Mouse (Mus musculus) kidney, embryonic 14.5 days (tissue): ENCODE data around the gene Pcp4. TPM values are rescaled to one million over a fixed set of nuclear protein-coding genes. Genes with fewer than 3 reads are reported as not detected.
"Not testable (repeated sequence)": the region's sequence is repeated elsewhere in the genome, so short reads cannot be mapped to it uniquely, and the experiment has no call there.

ENCODE experiments used
- ATAC-seq: fragments of 200-750 bp; cut with Nextera tagmentation; 2 replicates; pipeline ENCODE4 v1.8.0; 2017; ENCODE audit warnings: moderate number of reproducible peaks, mild to moderate bottlenecking, moderate TSS enrichment, moderate library complexity; ENCODE audit not compliant: low FRiP score, low TSS enrichment
- H3K27ac ChIP-seq: fragments of 300-500 bp; sonication (generic); 2 replicates; pipeline ENCODE4 v1.5.1; 2014; ENCODE audit warnings: low read depth, mild to moderate bottlenecking, low read length, moderate library complexity, mixed read lengths
- H3K27me3 ChIP-seq: fragments of 300-500 bp; sonication (generic); 2 replicates; pipeline ENCODE4 v1.6.1; 2014; ENCODE audit warnings: mild to moderate bottlenecking, low read length; ENCODE audit not compliant: control insufficient read depth, insufficient read depth
- H3K36me3 ChIP-seq: fragments of 300-500 bp; sonication (generic); 2 replicates; pipeline ENCODE4 v1.6.1; 2014; ENCODE audit warnings: low read length, mixed read lengths; ENCODE audit not compliant: control insufficient read depth, insufficient read depth
- H3K4me1 ChIP-seq: fragments of 300-500 bp; sonication (generic); 2 replicates; pipeline ENCODE4 v1.6.1; 2014; ENCODE audit warnings: low read length, mixed read lengths; ENCODE audit not compliant: control insufficient read depth, insufficient read depth
- H3K4me2 ChIP-seq: fragments of 300-500 bp; sonication (generic); replicated peaks from 2 replicates; pipeline ENCODE4 v1.6.1; 2014; ENCODE audit warnings: low read depth, mild to moderate bottlenecking, low read length
- H3K4me3 ChIP-seq: fragments of 300-500 bp; sonication (generic); 2 replicates; pipeline ENCODE4 v1.5.1; 2014; ENCODE audit warnings: mild to moderate bottlenecking, low read length
- H3K9ac ChIP-seq: fragments of 300-500 bp; sonication (generic); 2 replicates; pipeline ENCODE4 v1.6.1; 2014; ENCODE audit warnings: low read depth, mild to moderate bottlenecking, low read length, moderate library complexity
- H3K9me3 ChIP-seq: fragments of 300-500 bp; sonication (generic); 2 replicates; pipeline ENCODE4 v1.6.1; 2016; ENCODE audit warnings: low read length; ENCODE audit not compliant: control insufficient read depth
- WGBS: fragments of 180-500 bp; shearing (Covaris S2); extraction: QIAGEN DNeasy Blood & Tissue Kit; methylation state at CpG from one replicate; pipeline ENCODE4 v1.1.7; 2014; 5-methylcytosine and 5-hydroxymethylcytosine counted together
- polyA plus RNA-seq: library from polyadenylated mRNA; unstranded; fragments of >200 nt; fragmentation: Nextera tagmentation; extraction: Ambion mirVana; gene quantifications from 2 replicates; pipeline ENCODE4 v1.2.1, GENCODE M21; 2014

Gene Pcp4
- polyA plus RNA-seq, 1 experiment from 2014 or later: 80.1 TPM

GRCm38 (mm10) chr16:96441826-96442225 is 25.6 kb upstream of the Pcp4 start:
- no peak for ATAC-seq
- no peaks in the 10 kb centered on the region for H3K4me1 ChIP-seq
- H3K27ac ChIP-seq: no peak overlapping the region
- no peaks in the 10 kb centered on the region for H3K27me3 ChIP-seq
- no peak overlapping the region for H3K9ac ChIP-seq
- no peak overlapping the region for H3K4me3 ChIP-seq
- H3K4me2 ChIP-seq: no peak overlapping the region
- H3K36me3 ChIP-seq: no peaks in the 10 kb centered on the region
- WGBS: 90% methylated on average over 3 of the region's 3 CpGs
- no peaks in the 10 kb centered on the region for H3K9me3 ChIP-seq

- no peak within 1 kb of the TSS for H3K4me3 ChIP-seq
- no peaks in the 10 kb centered on the region for H3K9me3 ChIP-seq
- H3K9ac ChIP-seq: no peak within 1 kb of the TSS
- no peaks in the 10 kb centered on the region for H3K27me3 ChIP-seq
- no peaks in the 10 kb centered on the region for H3K4me1 ChIP-seq
- no peaks in the 10 kb centered on the region for H3K36me3 ChIP-seq
- H3K4me2 ChIP-seq: no peak within 1 kb of the TSS
- ATAC-seq: no peak
- WGBS: 77% methylated on average over 2 of the region's 2 CpGs
- no peak within 1 kb of the TSS for H3K27ac ChIP-seq
Observed at GRCm38 (mm10) chr16:96443468-96443867, 23.9 kb upstream of the Pcp4 start, which contains the start of gene Itgb2l. Itgb2l (minus strand) TSS chr16:96443619.

- H3K4me1 ChIP-seq, H3K27me3 ChIP-seq, H3K9me3 ChIP-seq, H3K9ac ChIP-seq, H3K4me2 ChIP-seq, H3K27ac ChIP-seq, H3K36me3 ChIP-seq, ATAC-seq, H3K4me3 ChIP-seq: not testable (repeated sequence)
- WGBS: 97% methylated on average over 13 of the region's 16 CpGs
Observed at GRCm38 (mm10) chr16:96450871-96451270, 16.5 kb upstream of the Pcp4 start.

GRCm38 (mm10) chr16:96454086-96454485 is 13.3 kb upstream of the Pcp4 start:
- Histone ChIP-seq H3K9ac (no peak overlapping the region), H3K9me3 (no peaks in the 10 kb centered on the region), H3K36me3 (no peaks in the 10 kb centered on the region), H3K27me3 (no peaks in the 10 kb centered on the region), H3K27ac (no peak overlapping the region), H3K4me2 (no peak overlapping the region), H3K4me1 (no peaks in the 10 kb centered on the region), H3K4me3 (no peak overlapping the region)
- ATAC-seq: no peak

- Histone ChIP-seq H3K36me3 (no peaks in the 10 kb centered on the region), H3K9ac (no peak overlapping the region), H3K27me3 (no peaks in the 10 kb centered on the region), H3K9me3 (no peaks in the 10 kb centered on the region), H3K4me1 (no peaks in the 10 kb centered on the region), H3K4me2 (no peak overlapping the region), H3K4me3 (no peak overlapping the region), H3K27ac (no peak overlapping the region)
- no peak for ATAC-seq
- WGBS: 51% methylated on average over 5 of the region's 5 CpGs
Observed at GRCm38 (mm10) chr16:96457612-96458011, 9.8 kb upstream of the Pcp4 start.

- Histone ChIP-seq H3K4me2 (no peak overlapping the region), H3K4me1 (no peaks in the 10 kb centered on the region), H3K9ac (no peak overlapping the region), H3K9me3 (no peaks in the 10 kb centered on the region), H3K36me3 (no peaks in the 10 kb centered on the region), H3K27ac (no peak overlapping the region), H3K27me3 (no peaks in the 10 kb centered on the region), H3K4me3 (no peak overlapping the region)
- WGBS: 84% methylated on average over 2 of the region's 2 CpGs
- no peak for ATAC-seq
Observed at GRCm38 (mm10) chr16:96459356-96459755, 8.1 kb upstream of the Pcp4 start.

- no peak for ATAC-seq
- WGBS: 56% methylated on average over 3 of the region's 3 CpGs
- Histone ChIP-seq H3K9me3 (no peaks in the 10 kb centered on the region), H3K4me1 (no peaks in the 10 kb centered on the region), H3K9ac (no peak overlapping the region), H3K4me2 (no peak overlapping the region), H3K36me3 (no peaks in the 10 kb centered on the region), H3K4me3 (no peak overlapping the region), H3K27ac (no peak overlapping the region), H3K27me3 (no peaks in the 10 kb centered on the region)
Observed at GRCm38 (mm10) chr16:96460788-96461187, 6.6 kb upstream of the Pcp4 start.

- H3K4me1 ChIP-seq: 0 out of 2 replicates have a peak, but pooled peaks cover 13% of the 10 kb centered on the region
- 52% methylated on average over 4 of the region's 4 CpGs for WGBS
- H3K9ac ChIP-seq: no peak overlapping the region
- H3K4me2 ChIP-seq: no peak overlapping the region
- H3K36me3 ChIP-seq: no peaks in the 10 kb centered on the region
- no peaks in the 10 kb centered on the region for H3K27me3 ChIP-seq
- ATAC-seq: no peak
- H3K4me3 ChIP-seq: no peak overlapping the region
- H3K9me3 ChIP-seq: no peaks in the 10 kb centered on the region
- H3K27ac ChIP-seq: no peak overlapping the region
Observed at GRCm38 (mm10) chr16:96468011-96468410, 605 bp downstream of the Pcp4 start.

GRCm38 (mm10) chr16:96468698-96469097 is 1.3 kb downstream of the Pcp4 start:
- Histone ChIP-seq H3K27me3 (no peaks in the 10 kb centered on the region), H3K9me3 (no peaks in the 10 kb centered on the region), H3K27ac (no peak overlapping the region), H3K4me2 (no peak overlapping the region), H3K4me1 (peaks cover 13% of the 10 kb centered on the region; the same call in 1 of the 2 replicates), H3K9ac (no peak overlapping the region), H3K4me3 (no peak overlapping the region), H3K36me3 (no peaks in the 10 kb centered on the region)
- WGBS: 79% methylated on average over 4 of the region's 4 CpGs
- ATAC-seq: peak; percentile 61; the same call in 1 of the 2 replicates
